Mouse (Mus musculus): ENCODE results near the gene Tjp1. TPM values are rescaled to one million over a fixed set of nuclear protein-coding genes. Genes with fewer than 3 reads are reported as not detected.

Tjp1 gene
- total RNA-seq, 2 experiments from 2014 or later: 103 to 124 TPM

- no peak for DNase-seq (ENCODE audit: low spot score in 2 of 2)
These were observed 248.3 kb downstream of the Tjp1 start for GRCm38 (mm10) chr7:65279277-65279676.

- no peak for DNase-seq (ENCODE audit: low spot score in 2 of 2)
These were observed 251.8 kb downstream of the Tjp1 start for GRCm38 (mm10) chr7:65275761-65276160.

DNA sequence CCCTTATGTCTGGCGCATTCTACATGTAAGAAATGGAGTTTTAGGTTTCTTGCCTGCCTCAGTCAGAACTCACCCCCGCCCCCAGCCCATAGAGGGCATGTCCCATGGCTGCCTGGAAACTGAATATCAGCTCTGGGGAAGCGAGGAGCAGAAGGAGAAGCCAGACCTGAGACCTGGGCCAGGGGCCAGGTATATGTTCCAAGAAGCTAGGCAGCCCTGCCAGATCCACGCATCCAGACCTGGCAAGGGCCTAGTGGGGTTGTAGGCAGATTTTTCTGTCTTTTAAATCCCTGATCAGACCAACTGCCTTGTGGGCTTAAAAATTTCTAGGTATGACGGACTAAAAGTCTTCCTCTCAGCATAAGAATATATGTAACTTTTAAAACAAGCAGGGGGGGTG lies 253.4 kb downstream of the Tjp1 start:
- no peak for DNase-seq (ENCODE audit: low spot score in 2 of 2)

DNA sequence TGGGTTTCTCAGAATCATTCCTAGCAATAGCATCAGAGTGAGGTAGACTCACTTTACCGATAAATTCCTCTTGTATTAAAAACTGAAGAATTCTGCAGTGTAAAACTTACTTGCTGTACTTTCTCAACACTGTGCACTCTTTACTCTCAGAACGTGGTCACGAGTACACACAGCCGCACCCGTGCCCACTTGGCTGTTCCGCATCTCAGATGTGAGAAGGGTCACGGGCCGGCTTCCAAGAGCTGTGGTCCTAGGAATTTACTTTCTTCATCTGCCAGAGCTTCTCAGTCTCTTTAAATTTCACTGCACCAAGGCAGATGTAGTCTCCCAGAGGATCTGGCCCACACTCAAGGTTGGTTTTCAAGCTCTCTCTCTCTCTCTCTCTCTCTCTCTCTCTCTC lies 277.9 kb downstream of the Tjp1 start:
- DNase-seq (ENCODE audit: low spot score in 2 of 2): no peak

Other genes with a start within 250 kb of the Tjp1 start
- gene Tarsl2, start 117.1 kb upstream of the Tjp1 start, total RNA-seq (2021): 10 to 100 TPM; 27.1 to 29.2 TPM
- 10 to 100 TPM; 41.9 to 44.3 TPM for gene Tm2d3, start 163.4 kb upstream of the Tjp1 start, total RNA-seq (2021)